Comparison of ENCODE assay signal across 28 mouse cellular contexts in genomic region chr17:26048118-26048517, GRCm38 (mm10). TPM values are rescaled to one million over a fixed set of nuclear protein-coding genes. Genes with fewer than 3 reads are reported as not detected.
DNase-seq lines count a peak whose midpoint lies in the region; ATAC-seq and TF ChIP-seq lines count a peak whose summit lies in the region.
"Had no signal": no experiment of that assay in that cellular context is flagged by ENCODE, and none has a peak within 500 bp of the region (broad histone marks: within the 10 kb centered on the region; RNA-seq: fewer than 3 reads in every experiment).

No protein-coding gene starts in this region.

- no peaks in the 10 kb centered on the region for H3K27me3 ChIP-seq in heart, embryonic 12.5 days (replicated peaks)
- H3K27me3 ChIP-seq: embryonic facial prominence, embryonic 13.5 days; forebrain, embryonic 15.5 days; hindbrain, embryonic 13.5 days; lung, embryonic 15.5 days; neural tube, embryonic 15.5 days; Patski; stomach, embryonic 15.5 days had no signal

- no peak overlapping the region for H3K4me2 ChIP-seq in heart, embryonic 12.5 days
- H3K4me2 ChIP-seq: embryonic facial prominence, embryonic 13.5 days; forebrain, embryonic 15.5 days; hindbrain, embryonic 13.5 days; limb, embryonic 13.5 days; liver, embryonic 11.5 days; lung, embryonic 15.5 days; neural tube, embryonic 15.5 days; stomach, embryonic 15.5 days had no signal

- H3K4me3 ChIP-seq in heart, embryonic 12.5 days = no peak overlapping the region
- no peak overlapping the region for H3K4me3 ChIP-seq in layer of hippocampus, adult 2 months
- H3K4me3 ChIP-seq: embryonic facial prominence, embryonic 13.5 days; forebrain, embryonic 10.5 days; forebrain, embryonic 15.5 days; hindbrain, embryonic 13.5 days; limb, embryonic 13.5 days; lung, embryonic 15.5 days; megakaryocyte, embryonic 14.5 days; neural tube, embryonic 15.5 days; stomach, embryonic 15.5 days had no signal

- ATAC-seq in heart, embryonic 12.5 days (ENCODE audit: insufficient number of reproducible peaks, low FRiP score) = no peak
- ATAC-seq: forebrain, embryonic 15.5 days; intestine, postnatal 0 days; Patski had no signal

- peak overlapping the region; percentile 15 for H3K27ac ChIP-seq in heart, embryonic 12.5 days (ENCODE audit: poor library complexity, severe bottlenecking)
- peak overlapping the region; percentile 75 for H3K27ac ChIP-seq in layer of hippocampus, adult 2 months
- H3K27ac ChIP-seq: embryonic facial prominence, embryonic 13.5 days; forebrain, embryonic 10.5 days; forebrain, embryonic 15.5 days; hindbrain, embryonic 13.5 days; limb, embryonic 13.5 days; lung, embryonic 15.5 days; neural tube, embryonic 15.5 days; stomach, embryonic 15.5 days had no signal

- peaks cover 28% of the 10 kb centered on the region for H3K4me1 ChIP-seq in heart, embryonic 12.5 days (replicated peaks)
- H3K4me1 ChIP-seq: forebrain, embryonic 10.5 days; megakaryocyte, embryonic 14.5 days had no signal

- WGBS in heart, embryonic 12.5 days = 57% methylated on average over 8 of the region's 8 CpGs

- H3K9ac ChIP-seq in heart, embryonic 12.5 days = no peak overlapping the region
- H3K9ac ChIP-seq: embryonic facial prominence, embryonic 13.5 days; forebrain, embryonic 15.5 days; hindbrain, embryonic 13.5 days; limb, embryonic 13.5 days; lung, embryonic 15.5 days; neural tube, embryonic 15.5 days; stomach, embryonic 15.5 days had no signal

- no peak for TF ChIP-seq CTCF in layer of hippocampus, adult 2 months (conservative IDR thresholded peaks at IDR 0.05)

- 0 out of 2 replicates have a peak, but pooled peaks cover 4% of the 10 kb centered on the region for H3K36me3 ChIP-seq in heart, embryonic 12.5 days
- H3K36me3 ChIP-seq: lung, embryonic 15.5 days had no signal

- no peak for DNase-seq in heart, adult 11 months
- DNase-seq in layer of hippocampus, adult 2 months (ENCODE audit: low spot score in 2 of 2) = no peak
- DNase-seq in layer of hippocampus, adult 9-10 months (ENCODE audit: low spot score) = no peak
- peak; percentile 58 for DNase-seq in brain, adult 2 months (ENCODE audit: low read depth, low spot score)
- no peak for DNase-seq in lung, postnatal 36 days
- DNase-seq: adrenal gland, postnatal 10 days; cerebellum, adult 11 months; cerebellum, adult 9-11 months; gastrocnemius, postnatal 10 days; heart, postnatal 4 days; kidney, adult 9 months; kidney, postnatal 10 days; midbrain, embryonic 14.5 days; right cerebral cortex, postnatal 25 days had no signal

- H3K9me3 ChIP-seq in heart, embryonic 12.5 days (replicated peaks) = no peaks in the 10 kb centered on the region
- H3K9me3 ChIP-seq: embryonic facial prominence, embryonic 13.5 days; forebrain, embryonic 10.5 days; forebrain, embryonic 15.5 days; hindbrain, embryonic 13.5 days; limb, embryonic 13.5 days; lung, embryonic 15.5 days; megakaryocyte, embryonic 14.5 days; neural tube, embryonic 15.5 days; stomach, embryonic 15.5 days had no signal

RNA-seq across cellular contexts. Expression of gene Rab11fip3, which starts 21.2 kb away (rescaled TPM):
- polyA plus RNA-seq in heart, embryonic 12.5 days (2016; fragmentation: Nextera tagmentation; extraction: Ambion mirVana) = 15.4 and 15.5 TPM in 2 replicates
- 100 to 1,000 TPM; 108 to 115 TPM for total RNA-seq in layer of hippocampus, adult 2 months (2021)

RNA-seq across cellular contexts. Expression of gene Decr2, which starts 42.0 kb away (rescaled TPM):
- 33.4 and 37.1 TPM in 2 replicates for polyA plus RNA-seq in heart, embryonic 12.5 days (2016; fragmentation: Nextera tagmentation; extraction: Ambion mirVana)
- total RNA-seq in layer of hippocampus, adult 2 months (2021) = 10 to 100 TPM; 26.7 to 28.9 TPM

RNA-seq across cellular contexts. Expression of gene Nme4, which starts 47.3 kb away (rescaled TPM):
- 65.9 and 69.0 TPM in 2 replicates for polyA plus RNA-seq in heart, embryonic 12.5 days (2016; fragmentation: Nextera tagmentation; extraction: Ambion mirVana)
- 1 to 10 TPM; 5.7 to 6.7 TPM for total RNA-seq in layer of hippocampus, adult 2 months (2021)
- total RNA-seq: monocyte, adult 5-6 weeks had no signal
